Mouse (Mus musculus) Patski (cell line): ENCODE data around the gene Ttll8. TPM values are rescaled to one million over a fixed set of nuclear protein-coding genes. Genes with fewer than 3 reads are reported as not detected.

Experiments
- ATAC-seq: fragments of 100-300 bp; one replicate; pipeline ENCODE4 v1.8.0; 2021
- CTCF ChIA-PET: fragments of 350-600 bp; sonication (Branson Sonifier 250); formaldehyde crosslinking; loops from one replicate; lab custom pipeline; 2022; ENCODE audit warnings: inconsistent platforms; lab: Charles Lee
- POLR2A ChIA-PET: fragments of 350-600 bp; sonication (Branson Sonifier 250); formaldehyde crosslinking; loops from one replicate; lab custom pipeline; 2022; ENCODE audit warnings: antibody characterized with exemption, inconsistent platforms; lab: Charles Lee
- DNase-seq: peaks from one replicate; pipeline ENCODE4 v3.0.0-alpha.2; 2011; ENCODE audit warnings: low read depth, low spot score
- H3K27me3 ChIP-seq: fragments of 371-371 bp; one replicate; pipeline ENCODE4 v1.5.1; 2021
- CTCF ChIP-seq: fragments of 100-300 bp; IDR thresholded peaks from one replicate; pipeline ENCODE4 v1.5.1; 2021
- in situ Hi-C: fragments of 300-500 bp; cut with MboI; formaldehyde crosslinking; loops from 3 replicates; pipeline ENCODE4 v1.11.1; 2018; ENCODE audit warnings: low pct_unique_long_range_greater_than_20kb, mixed read lengths
- polyA plus RNA-seq: library from polyadenylated mRNA; unstranded; gene quantifications from one replicate; pipeline ENCODE4 v1.2.3, GENCODE M21; 2021

Gene Ttll8
- polyA plus RNA-seq, 1 experiment from 2014 or later = 0.03 TPM

DNA sequence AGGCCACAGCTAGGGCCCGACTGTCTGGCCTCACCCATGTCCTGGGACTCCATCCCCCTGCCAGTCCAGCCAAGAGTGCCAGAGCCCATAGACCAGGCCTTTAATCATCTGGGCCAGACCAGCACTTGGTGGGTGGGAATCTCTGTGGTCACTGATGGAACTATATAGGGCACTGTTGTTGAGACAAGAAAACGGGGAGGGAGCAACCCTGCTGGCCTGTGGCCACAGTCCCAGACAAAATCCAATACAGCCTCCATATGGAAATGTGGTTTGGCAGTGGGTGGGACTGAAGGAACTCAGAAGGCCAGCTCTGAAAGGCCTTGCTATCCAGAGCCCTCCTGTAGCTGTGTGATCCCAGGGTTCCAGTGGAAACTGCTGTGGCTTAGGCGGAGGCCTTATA lies 65.2 kb downstream of the Ttll8 start:
- DNase-seq = no peak
- H3K27me3 ChIP-seq = peaks cover 3% of the 10 kb centered on the region
- in situ Hi-C loops = no loop called here
- ChIA-PET POLR2A (no interaction called here), CTCF (interaction anchor here (1.2 to 1.3 kb wide), 2 partner anchors 11 to 13 kb away, joined by 3 read pairs; no protein-coding TSS in a partner anchor)
- no peak for TF ChIP-seq CTCF
- no peak for ATAC-seq

DNA sequence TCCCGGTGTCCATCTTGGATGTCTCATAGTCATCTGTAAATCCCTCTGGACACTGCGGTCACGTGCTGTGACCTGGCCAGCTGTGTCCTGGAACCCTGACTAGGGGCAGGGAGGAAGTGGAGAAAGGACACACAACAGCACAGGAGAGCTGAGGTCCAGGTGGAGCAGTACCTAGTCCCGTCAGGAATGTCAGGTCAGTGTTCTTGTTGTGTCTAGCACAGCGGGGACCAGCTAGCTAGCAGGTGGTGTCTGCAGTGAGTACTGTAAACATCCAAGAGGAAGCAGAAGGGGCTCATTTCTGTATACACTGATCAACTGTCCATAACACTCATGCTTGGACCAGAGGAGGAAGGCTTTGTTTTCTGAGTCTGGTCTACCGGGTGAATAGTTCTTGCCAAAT lies 68.8 kb downstream of the Ttll8 start:
- TF ChIP-seq CTCF = no peak
- ATAC-seq = no peak
- CTCF ChIA-PET = interaction anchor here (1.3 kb wide), 1 partner anchor 8 kb away, joined by 8 read pairs; no protein-coding TSS in a partner anchor

DNA sequence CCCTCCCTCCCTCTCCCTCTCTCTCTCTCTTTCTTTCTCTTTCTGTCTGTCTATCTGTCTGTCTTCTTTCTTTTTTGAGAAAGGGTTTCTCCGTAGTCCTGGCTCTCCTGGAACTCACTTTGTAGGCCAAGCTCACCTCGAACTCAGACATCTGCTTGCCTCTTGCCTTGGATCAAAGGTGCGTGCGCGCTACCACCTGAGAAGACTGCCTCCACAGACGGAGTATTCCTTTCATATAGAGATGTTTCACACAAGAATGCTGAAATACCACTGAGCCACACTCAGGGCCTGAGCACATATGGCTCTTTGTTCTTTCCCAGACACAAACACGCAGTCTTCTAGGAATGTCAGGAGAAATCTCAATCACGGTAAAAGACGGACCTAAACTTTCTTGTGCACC lies 70.9 kb downstream of the Ttll8 start:
- ChIA-PET POLR2A (no interaction called here), CTCF (interaction anchor here (0.8 kb wide), 1 partner anchor 16 kb away, joined by 3 read pairs; no protein-coding TSS in a partner anchor)
- TF ChIP-seq CTCF = no peak
- H3K27me3 ChIP-seq = no peaks in the 10 kb centered on the region
- in situ Hi-C loops = no loop called here
- ATAC-seq (no peak), DNase-seq (no peak)

More for the DNA sequence above, 68.8 kb downstream of the Ttll8 start:
- DNase-seq = no peak
- in situ Hi-C loops = no loop called here
- no peaks in the 10 kb centered on the region for H3K27me3 ChIP-seq
- POLR2A ChIA-PET = no interaction called here

DNA sequence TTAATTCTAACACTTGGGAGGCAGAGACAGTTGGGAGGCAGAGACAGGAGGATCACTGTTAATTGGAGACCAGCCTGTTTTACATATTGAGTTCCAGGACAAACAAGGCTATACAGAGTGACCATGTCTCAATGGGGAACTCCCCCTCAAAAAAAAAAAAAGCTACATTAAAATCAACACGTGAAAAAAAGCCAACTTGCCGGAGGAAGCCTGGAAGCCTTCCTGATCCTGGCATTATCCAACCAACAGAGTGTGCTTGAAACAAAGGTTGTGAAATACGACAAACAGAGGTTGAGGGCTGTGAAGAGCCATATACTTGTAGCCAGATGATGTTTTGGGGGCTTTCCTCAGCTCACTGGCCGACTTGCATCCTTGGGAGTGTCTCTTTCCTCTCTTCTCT lies 71.4 kb downstream of the Ttll8 start:
- no peaks in the 10 kb centered on the region for H3K27me3 ChIP-seq
- no peak for TF ChIP-seq CTCF
- ChIA-PET CTCF (interaction anchor here (0.8 to 1.0 kb wide), 2 partner anchors 17 to 55 kb away, joined by 3 to 4 read pairs; no protein-coding TSS in a partner anchor), POLR2A (no interaction called here)
- in situ Hi-C loops = no loop called here
- ATAC-seq (no peak), DNase-seq (no peak)

DNA sequence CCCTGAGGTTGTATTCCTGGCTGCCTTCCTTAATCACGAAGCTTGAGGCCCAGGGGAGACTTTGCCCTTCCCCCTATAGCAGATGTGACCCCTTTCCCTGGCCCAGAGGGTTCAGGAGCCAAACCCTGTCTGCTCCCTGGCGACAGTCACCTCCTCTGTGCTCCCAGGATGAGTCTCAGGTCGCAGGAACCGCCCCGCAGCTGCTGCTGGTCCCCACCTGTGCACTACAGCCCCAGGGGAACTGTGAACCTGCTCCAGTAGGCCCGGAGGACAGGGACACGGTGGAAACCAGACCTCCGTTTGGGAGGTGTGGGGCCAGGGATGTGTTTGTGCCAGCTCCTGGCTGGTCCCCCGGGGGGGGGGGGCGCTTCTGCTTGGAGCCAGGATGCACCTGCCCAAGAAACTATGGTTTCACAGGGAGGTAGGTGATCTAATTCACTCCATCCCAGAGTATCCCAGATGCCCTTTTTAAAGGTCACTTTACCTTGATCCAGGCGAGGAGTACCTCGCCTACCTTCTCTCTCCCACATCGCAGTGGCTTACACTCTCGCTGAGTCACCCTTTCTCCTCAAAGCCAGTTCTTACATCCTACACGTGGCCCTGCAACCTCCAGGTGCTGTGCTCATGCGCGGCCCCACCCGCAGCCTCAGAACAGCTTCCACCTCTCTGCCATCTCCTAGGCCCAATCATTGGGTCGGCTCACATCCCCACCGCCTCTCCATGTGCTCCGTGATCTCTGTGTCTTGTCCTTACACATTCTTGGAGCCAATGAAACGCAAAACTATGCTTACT lies 72.8 kb downstream of the Ttll8 start:
- DNase-seq (no peak), ATAC-seq (no peak)
- POLR2A ChIA-PET = no interaction called here
- in situ Hi-C loops = no loop called here
- H3K27me3 ChIP-seq = no peaks in the 10 kb centered on the region
- TF ChIP-seq CTCF = no peak
- CTCF ChIA-PET = interaction anchor here (1.0 to 1.9 kb wide), 2 partner anchors 26 to 41 kb away, joined by 3 to 5 read pairs; no protein-coding TSS in a partner anchor

DNA sequence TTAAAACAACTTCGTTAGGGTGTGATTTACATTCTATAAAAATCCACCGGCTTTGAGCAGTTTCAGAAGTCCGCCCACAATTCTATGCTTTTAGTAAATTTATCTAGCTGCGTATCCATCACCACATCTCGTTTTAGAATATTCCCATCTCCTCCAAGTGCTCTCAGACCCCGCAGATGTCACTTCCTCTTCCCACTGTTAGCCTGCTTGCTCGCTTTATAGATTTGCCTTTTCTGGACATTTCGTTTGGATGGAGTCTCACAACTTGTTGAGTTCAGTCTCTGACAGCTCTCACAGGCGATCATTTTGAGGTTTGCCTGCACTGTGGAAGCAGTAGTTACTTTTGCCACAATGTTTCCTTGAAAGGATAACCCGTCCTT lies 77.2 kb downstream of the Ttll8 start:
- DNase-seq = no peak
- in situ Hi-C loops = loop anchor here (5.0 kb wide), 2 partner anchors 45 to 50 kb away; no protein-coding TSS in a partner anchor
- ChIA-PET CTCF (interaction anchor here (0.8 to 6.7 kb wide), 16 partner anchors 9 to 60 kb away, joined by 3 to 82 read pairs (median 4); partner anchors contain the start of gene Pim3), POLR2A (interaction anchor here (0.6 to 2.4 kb wide), 8 partner anchors 13 to 198 kb away, joined by 3 to 12 read pairs (median 4); partner anchors contain the start of gene Pim3)
- no peak for TF ChIP-seq CTCF
- no peaks in the 10 kb centered on the region for H3K27me3 ChIP-seq
- no peak for ATAC-seq

DNA sequence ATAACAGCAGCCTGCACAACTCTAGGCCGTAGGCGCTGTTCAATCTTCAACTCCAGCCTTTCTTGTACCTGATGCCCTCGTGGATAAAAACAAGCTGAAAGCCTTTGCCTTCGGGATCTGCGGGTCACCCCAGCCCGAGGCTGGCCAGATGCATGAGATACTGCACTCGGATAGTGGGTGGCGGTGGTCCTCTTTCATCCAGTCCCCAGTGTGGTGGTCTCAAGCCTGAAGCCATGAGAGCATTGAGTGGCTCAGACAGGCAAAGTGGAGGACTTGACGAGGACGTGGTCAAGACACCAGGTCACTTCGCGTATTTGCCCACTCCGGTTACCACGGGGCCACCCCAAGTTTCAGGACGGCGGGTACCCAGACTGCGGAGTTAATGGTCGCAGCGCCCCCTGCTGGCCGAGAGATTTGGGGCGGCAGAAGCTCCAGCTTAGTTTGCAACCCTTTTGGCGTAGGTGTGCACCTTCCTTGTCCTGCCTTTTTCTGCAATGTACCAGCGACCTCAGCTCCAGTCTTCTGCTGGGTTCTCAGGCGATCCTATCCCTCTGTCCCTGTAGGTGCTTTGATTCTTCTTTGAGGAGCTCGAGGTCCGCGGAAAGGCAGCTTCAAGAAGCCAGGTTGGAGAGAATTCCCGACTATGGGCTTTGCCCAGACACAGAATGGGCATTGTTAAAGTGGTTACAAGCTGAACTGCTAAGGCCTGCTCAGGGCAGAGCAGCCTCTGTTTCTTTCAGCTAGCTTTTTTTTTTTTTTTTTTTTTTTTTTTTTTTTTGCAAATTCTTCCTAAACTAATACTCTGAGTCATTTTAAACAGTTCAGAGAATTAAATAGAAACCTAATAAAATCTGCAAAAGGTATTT lies 77.8 kb downstream of the Ttll8 start:
- ChIA-PET POLR2A (interaction anchor here (0.6 to 2.4 kb wide), 9 partner anchors 10 to 199 kb away, joined by 3 to 12 read pairs (median 4); partner anchors contain the start of gene Pim3), CTCF (interaction anchor here (0.8 to 6.7 kb wide), 17 partner anchors 9 to 60 kb away, joined by 3 to 82 read pairs (median 4); partner anchors contain the start of gene Pim3)
- TF ChIP-seq CTCF = no peak
- DNase-seq (no peak), ATAC-seq (peak; percentile 37)
- in situ Hi-C loops = loop anchor here (5.0 kb wide), 2 partner anchors 46 to 49 kb away; no protein-coding TSS in a partner anchor
- H3K27me3 ChIP-seq = no peaks in the 10 kb centered on the region

DNA sequence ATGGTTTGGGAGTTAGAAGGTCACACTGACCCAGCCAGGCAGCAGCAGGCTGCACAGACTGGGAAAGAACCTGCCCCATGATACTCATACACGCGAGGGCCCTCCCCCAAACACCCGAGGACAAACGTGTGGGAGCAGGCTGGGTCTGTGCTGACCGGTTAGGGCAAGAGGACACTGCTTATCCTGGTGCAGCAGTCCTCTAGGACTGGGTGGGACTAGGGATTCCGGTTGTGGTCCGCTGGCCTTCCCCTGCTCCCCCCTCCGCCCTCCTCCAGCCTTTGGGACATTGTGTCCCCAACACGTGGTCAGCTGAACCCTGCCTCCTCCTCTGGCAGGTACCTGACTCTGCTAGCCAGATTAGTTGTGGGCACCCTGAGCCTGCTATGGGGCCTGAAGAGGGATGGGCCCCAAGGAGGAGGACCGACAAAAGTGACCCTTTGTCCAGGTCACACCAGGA lies 78.6 kb downstream of the Ttll8 start:
- no peak for DNase-seq
- no peak for TF ChIP-seq CTCF
- in situ Hi-C loops = loop anchor here (5.0 kb wide), 2 partner anchors 47 to 48 kb away; no protein-coding TSS in a partner anchor
- ATAC-seq = no peak
- H3K27me3 ChIP-seq = no peaks in the 10 kb centered on the region
- ChIA-PET POLR2A (interaction anchor here (1.2 to 2.4 kb wide), 4 partner anchors 10 to 48 kb away, joined by 3 to 12 read pairs (median 7); no protein-coding TSS in a partner anchor), CTCF (interaction anchor here (1.1 to 6.7 kb wide), 8 partner anchors 9 to 53 kb away, joined by 3 to 82 read pairs (median 12); no protein-coding TSS in a partner anchor)

DNA sequence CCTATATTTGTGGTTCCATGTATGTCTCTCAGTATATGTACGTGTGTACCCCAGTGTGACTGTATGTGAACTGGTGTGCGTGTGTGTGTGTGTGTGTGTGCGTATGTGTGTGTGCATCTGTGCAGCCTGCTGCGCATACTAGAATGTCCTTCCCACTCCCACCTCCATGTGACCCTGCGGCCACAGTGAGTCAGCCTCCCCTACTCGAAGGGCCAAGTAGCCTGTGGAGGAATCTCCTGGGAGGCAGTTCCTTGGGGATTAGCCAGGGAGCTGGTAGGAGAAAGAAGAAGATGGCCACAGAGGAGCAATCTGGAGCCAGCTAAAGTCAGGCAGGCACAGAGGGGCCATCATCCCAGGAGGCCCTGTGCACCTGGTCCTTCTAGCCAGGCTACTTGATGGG lies 79.7 kb downstream of the Ttll8 start:
- ChIA-PET CTCF (interaction anchor here (6.7 kb wide), 1 partner anchor 45 kb away, joined by 82 read pairs; no protein-coding TSS in a partner anchor), POLR2A (no interaction called here)
- no peak for DNase-seq
- in situ Hi-C loops = no loop called here
- peak; percentile 27 for ATAC-seq
- H3K27me3 ChIP-seq = no peaks in the 10 kb centered on the region
- TF ChIP-seq CTCF = no peak

DNA sequence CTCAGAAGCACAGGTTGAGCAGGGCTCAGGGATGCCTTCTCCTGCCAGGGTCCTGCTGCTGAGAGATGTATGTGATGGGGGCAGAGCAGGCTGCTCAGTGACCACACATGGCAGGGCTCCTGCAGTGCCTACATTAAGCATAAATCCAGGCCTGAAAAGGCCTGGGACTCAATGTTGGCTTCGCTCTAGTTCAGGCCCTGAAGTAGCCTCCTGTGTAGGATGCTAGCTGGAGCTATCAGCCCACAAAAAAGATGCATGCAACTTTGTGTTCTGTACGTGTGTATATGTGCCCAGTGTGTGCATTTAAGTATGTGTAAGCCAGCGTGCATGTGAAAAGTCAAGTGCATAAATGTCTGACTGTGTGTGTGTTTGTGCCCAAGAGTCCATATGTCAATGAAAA lies 80.2 kb downstream of the Ttll8 start:
- in situ Hi-C loops = no loop called here
- DNase-seq = no peak
- ATAC-seq = no peak
- POLR2A ChIA-PET = interaction anchor here (1.1 kb wide), 1 partner anchor 10 kb away, joined by 6 read pairs; no protein-coding TSS in a partner anchor
- TF ChIP-seq CTCF = no peak
- CTCF ChIA-PET = interaction anchor here (1.1 to 6.7 kb wide), 2 partner anchors 18 to 44 kb away, joined by 3 to 82 read pairs; no protein-coding TSS in a partner anchor
- no peaks in the 10 kb centered on the region for H3K27me3 ChIP-seq
